Mouse (Mus musculus) limb, embryonic 15.5 days (tissue): ENCODE measurements at regions not wholly inside any gene's neighbourhood (a gene's known extent, or its start where the extent isn't known, plus 50 kb on each side); places are given as distances from the start of the nearest gene placed in this dataset.

ENCODE experiments used
- ATAC-seq: fragments of 200-750 bp; cut with Nextera tagmentation; 2 replicates; pipeline ENCODE4 v1.8.0; 2017; ENCODE audit warnings: low read depth, moderate TSS enrichment; ENCODE audit not compliant: insufficient number of reproducible peaks, low FRiP score, low TSS enrichment
- H3K27ac ChIP-seq: fragments of 300-500 bp; sonication (generic); 2 replicates; pipeline ENCODE4 v1.5.1; 2015; ENCODE audit warnings: moderate library complexity, mild to moderate bottlenecking, inconsistent platforms
- H3K27me3 ChIP-seq: fragments of 300-500 bp; sonication (generic); 2 replicates; pipeline ENCODE4 v1.6.1; 2015; ENCODE audit warnings: inconsistent platforms
- H3K36me3 ChIP-seq: fragments of 300-500 bp; sonication (generic); 2 replicates; pipeline ENCODE4 v1.6.1; 2015; ENCODE audit warnings: inconsistent platforms
- H3K4me1 ChIP-seq: fragments of 300-500 bp; sonication (generic); 2 replicates; pipeline ENCODE4 v1.6.1; 2015; ENCODE audit warnings: inconsistent platforms
- H3K4me2 ChIP-seq: fragments of 300-500 bp; sonication (generic); 2 replicates; pipeline ENCODE4 v1.6.1; 2015; ENCODE audit warnings: mild to moderate bottlenecking, inconsistent platforms
- H3K4me3 ChIP-seq: fragments of 300-500 bp; sonication (generic); 2 replicates; pipeline ENCODE4 v1.5.1; 2015; ENCODE audit warnings: mild to moderate bottlenecking, inconsistent platforms
- H3K9ac ChIP-seq: fragments of 300-500 bp; sonication (generic); 2 replicates; pipeline ENCODE4 v1.6.1; 2015; ENCODE audit warnings: inconsistent platforms
- H3K9me3 ChIP-seq: fragments of 300-500 bp; sonication (generic); 2 replicates; pipeline ENCODE4 v1.6.1; 2016; ENCODE audit warnings: inconsistent platforms
- WGBS: fragments of 180-500 bp; shearing (Covaris S2); methylation state at CpG from one replicate; pipeline ENCODE4 v1.1.7; 2015; 5-methylcytosine and 5-hydroxymethylcytosine counted together

- Histone ChIP-seq H3K27me3 (no peaks in the 10 kb centered on the region), H3K4me2 (no peak overlapping the region), H3K27ac (no peak overlapping the region), H3K36me3 (no peaks in the 10 kb centered on the region), H3K4me3 (no peak overlapping the region), H3K9ac (no peak overlapping the region), H3K4me1 (peaks cover 6% of the 10 kb centered on the region; the same call in 1 of the 2 replicates), H3K9me3 (no peaks in the 10 kb centered on the region)
- ATAC-seq: no peak
- WGBS: 36% methylated on average over 9 of the region's 9 CpGs
Observed at GRCm38 (mm10) chr4:106053496-106053895, 262.5 kb upstream of the Usp24 start.

DNA sequence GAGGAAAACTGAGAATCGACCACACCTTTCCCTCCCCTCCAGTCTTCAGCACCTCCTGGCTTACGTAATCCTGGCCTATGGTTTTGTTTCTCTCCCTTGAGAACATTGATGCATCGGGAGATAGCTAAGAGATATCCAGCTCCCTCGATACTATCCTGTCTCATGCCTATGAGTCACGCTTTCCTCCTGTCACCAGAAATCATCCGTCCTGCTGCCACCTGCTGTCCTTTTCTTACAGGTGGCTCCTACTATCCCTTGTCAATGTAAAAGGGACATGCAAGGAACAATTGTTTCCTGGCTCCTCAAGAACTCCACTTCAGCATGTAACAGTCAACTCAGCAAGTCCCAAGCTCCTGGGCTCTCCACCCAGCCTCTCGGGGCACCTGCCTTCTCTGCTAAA is 261.7 kb upstream of the Usp24 start:
- no peaks in the 10 kb centered on the region for H3K36me3 ChIP-seq
- no peak overlapping the region for H3K4me3 ChIP-seq
- no peaks in the 10 kb centered on the region for H3K9me3 ChIP-seq
- no peaks in the 10 kb centered on the region for H3K27me3 ChIP-seq
- H3K4me2 ChIP-seq: no peak overlapping the region
- WGBS: 75% methylated on average over 7 of the region's 7 CpGs
- H3K27ac ChIP-seq: no peak overlapping the region
- peaks cover 6% of the 10 kb centered on the region; the same call in 1 of the 2 replicates for H3K4me1 ChIP-seq
- no peak overlapping the region for H3K9ac ChIP-seq
- no peak for ATAC-seq

DNA sequence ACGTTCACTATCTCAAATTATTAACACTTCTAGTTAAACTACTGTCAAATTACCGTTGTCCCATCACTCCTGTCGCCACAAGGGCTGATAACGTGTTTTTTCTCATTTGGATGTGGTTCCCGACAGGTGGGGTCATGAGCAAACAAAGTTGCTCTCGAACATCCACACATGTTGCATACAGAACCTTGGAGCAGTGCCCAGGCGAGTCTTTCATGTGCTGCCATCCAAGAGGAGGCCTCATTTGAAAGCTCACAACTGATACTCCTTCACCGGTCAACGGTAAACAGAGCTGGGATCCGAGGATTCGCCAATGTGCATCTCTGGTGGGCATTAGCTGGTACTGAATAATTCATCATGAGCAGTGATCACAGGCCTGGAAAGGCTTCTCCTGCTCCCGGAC is 253.4 kb upstream of the Usp24 start:
- no peak overlapping the region for H3K9ac ChIP-seq
- H3K27ac ChIP-seq: no peak overlapping the region
- no peaks in the 10 kb centered on the region for H3K9me3 ChIP-seq
- ATAC-seq: no peak
- H3K36me3 ChIP-seq: no peaks in the 10 kb centered on the region
- no peaks in the 10 kb centered on the region for H3K27me3 ChIP-seq
- peaks cover 41% of the 10 kb centered on the region for H3K4me1 ChIP-seq
- H3K4me2 ChIP-seq: no peak overlapping the region
- 62% methylated on average over 12 of the region's 12 CpGs for WGBS
- no peak overlapping the region for H3K4me3 ChIP-seq

DNA sequence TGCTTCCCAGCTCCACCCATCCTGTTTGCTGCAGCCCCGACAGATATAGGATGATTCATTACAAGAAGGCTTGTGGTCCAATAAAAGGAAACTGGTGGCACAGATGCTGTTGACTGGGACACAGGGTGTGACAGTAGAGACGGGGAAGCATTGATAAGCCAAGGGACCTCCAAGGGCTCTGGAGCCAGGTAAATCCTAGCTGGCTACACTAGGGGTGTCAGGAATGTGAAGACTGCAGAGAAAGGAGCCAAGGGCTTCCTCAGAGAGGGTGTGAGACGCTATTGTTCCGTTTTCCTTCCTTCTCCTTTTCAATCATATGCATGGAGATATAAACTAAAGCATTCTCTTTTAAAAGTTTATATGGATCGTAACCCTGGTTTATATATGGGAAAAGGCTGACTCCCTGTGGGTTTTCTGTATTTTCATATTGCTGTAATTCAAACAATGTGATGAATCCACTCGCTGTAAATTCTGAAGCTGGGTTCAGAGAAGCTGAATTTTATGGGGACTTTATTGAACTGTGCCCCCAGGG is 252.1 kb upstream of the Usp24 start:
- peaks cover 45% of the 10 kb centered on the region for H3K4me1 ChIP-seq
- H3K9ac ChIP-seq: no peak overlapping the region
- no peaks in the 10 kb centered on the region for H3K9me3 ChIP-seq
- H3K36me3 ChIP-seq: no peaks in the 10 kb centered on the region
- no peaks in the 10 kb centered on the region for H3K27me3 ChIP-seq
- ATAC-seq: no peak
- WGBS: 21% methylated on average over 6 of the region's 6 CpGs
- peak overlapping the region; percentile 68 for H3K27ac ChIP-seq
- H3K4me3 ChIP-seq: no peak overlapping the region
- H3K4me2 ChIP-seq: no peak overlapping the region

- H3K4me2 ChIP-seq: no peak overlapping the region
- H3K4me3 ChIP-seq: no peak overlapping the region
- H3K9ac ChIP-seq: no peak overlapping the region
- 0 out of 2 replicates have a peak, but pooled peaks have one; percentile 38 for ATAC-seq
- H3K4me1 ChIP-seq: peaks cover 40% of the 10 kb centered on the region
- H3K27ac ChIP-seq: peak overlapping the region; percentile 55; the same call in 1 of the 2 replicates
- WGBS: 33% methylated on average over 9 of the region's 9 CpGs
- no peaks in the 10 kb centered on the region for H3K36me3 ChIP-seq
- no peaks in the 10 kb centered on the region for H3K9me3 ChIP-seq
- H3K27me3 ChIP-seq: no peaks in the 10 kb centered on the region
Observed at GRCm38 (mm10) chr4:106067023-106067422, 249.0 kb upstream of the Usp24 start.

- Histone ChIP-seq H3K27me3 (no peaks in the 10 kb centered on the region), H3K27ac (no peak overlapping the region), H3K36me3 (no peaks in the 10 kb centered on the region), H3K4me1 (no peaks in the 10 kb centered on the region), H3K4me3 (no peak overlapping the region), H3K9ac (no peak overlapping the region), H3K4me2 (no peak overlapping the region), H3K9me3 (no peaks in the 10 kb centered on the region)
- no peak for ATAC-seq
Observed at GRCm38 (mm10) chr4:106083546-106083945, 232.5 kb upstream of the Usp24 start.

DNA sequence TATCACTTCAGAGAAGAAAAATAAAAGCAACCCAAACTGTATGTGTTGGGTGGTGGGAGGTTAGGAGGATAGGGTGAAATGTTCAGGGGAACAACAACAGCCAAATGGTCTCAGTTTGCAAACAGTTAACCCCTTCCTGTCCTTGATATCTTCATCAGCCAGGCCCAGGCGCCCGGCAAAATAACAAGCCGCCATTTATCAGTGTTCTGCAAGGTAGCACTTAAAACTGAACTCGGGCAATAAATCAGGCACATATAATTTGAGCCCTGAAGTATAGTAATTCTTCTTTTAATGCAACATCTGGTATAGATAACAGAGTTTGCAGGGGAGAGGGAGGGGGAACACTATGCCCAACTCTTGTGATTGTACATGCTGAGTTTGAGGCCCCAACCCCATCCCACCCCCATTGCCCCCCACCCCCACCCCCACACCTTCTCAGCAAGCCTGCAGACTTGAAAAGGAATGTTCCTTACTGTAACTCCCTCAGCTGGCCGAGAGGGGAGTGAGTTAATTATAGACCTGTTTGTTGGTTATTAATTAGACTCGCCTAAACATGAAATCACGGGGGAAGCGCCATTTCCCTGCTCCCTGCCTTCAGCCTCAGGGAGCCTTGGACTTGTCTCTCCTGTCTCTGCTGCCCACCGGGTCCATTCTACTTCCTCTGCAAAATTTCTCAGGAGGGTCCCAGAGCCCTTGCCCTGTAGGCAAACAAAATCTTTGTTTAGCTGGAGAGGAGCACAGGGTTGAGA is 223.9 kb upstream of the Usp24 start:
- ATAC-seq: no peak
- Histone ChIP-seq H3K27me3 (no peaks in the 10 kb centered on the region), H3K4me1 (peaks cover 23% of the 10 kb centered on the region), H3K27ac (0 out of 2 replicates have a peak overlapping the region, but pooled peaks have one; percentile 22), H3K9me3 (no peaks in the 10 kb centered on the region), H3K36me3 (no peaks in the 10 kb centered on the region), H3K4me3 (no peak overlapping the region), H3K9ac (no peak overlapping the region), H3K4me2 (no peak overlapping the region)
- WGBS: 12% methylated on average over 9 of the region's 9 CpGs

- no peaks in the 10 kb centered on the region for H3K27me3 ChIP-seq
- H3K4me2 ChIP-seq: no peak overlapping the region
- 43% methylated on average over 6 of the region's 6 CpGs for WGBS
- no peaks in the 10 kb centered on the region for H3K9me3 ChIP-seq
- H3K9ac ChIP-seq: no peak overlapping the region
- H3K4me1 ChIP-seq: peaks cover 23% of the 10 kb centered on the region
- no peaks in the 10 kb centered on the region for H3K36me3 ChIP-seq
- no peak for ATAC-seq
- no peak overlapping the region for H3K4me3 ChIP-seq
- H3K27ac ChIP-seq: 0 out of 2 replicates have a peak overlapping the region, but pooled peaks have one; percentile 22
Observed at GRCm38 (mm10) chr4:106092676-106093070, 223.3 kb upstream of the Usp24 start.

DNA sequence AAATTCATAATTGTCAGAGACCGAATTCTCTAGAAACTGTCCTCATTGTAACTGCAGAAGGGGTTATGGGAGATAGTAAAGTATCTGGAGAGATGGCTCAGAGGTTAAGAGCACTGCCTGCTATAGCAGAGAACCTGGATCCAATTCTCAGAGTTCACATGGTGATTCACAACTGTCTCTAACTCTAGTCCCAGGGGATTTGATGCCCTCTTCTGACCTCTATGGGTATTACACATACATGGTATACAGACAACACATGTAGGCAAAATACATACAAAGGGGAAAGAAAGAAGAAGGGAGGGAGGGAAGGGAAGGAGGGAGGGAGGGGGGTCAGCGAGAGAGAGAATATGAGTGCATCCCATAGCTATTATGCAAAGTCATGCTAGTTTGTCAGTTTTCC is 222.8 kb upstream of the Usp24 start:
- Histone ChIP-seq H3K9me3 (no peaks in the 10 kb centered on the region), H3K27me3 (no peaks in the 10 kb centered on the region), H3K9ac (no peak overlapping the region), H3K4me3 (no peak overlapping the region), H3K36me3 (no peaks in the 10 kb centered on the region), H3K4me2 (no peak overlapping the region), H3K27ac (no peak overlapping the region), H3K4me1 (peaks cover 23% of the 10 kb centered on the region)
- WGBS: 77% methylated on average over 2 of the region's 2 CpGs
- ATAC-seq: no peak

GRCm38 (mm10) chr4:106094882-106095556 is 221.0 kb upstream of the Usp24 start:
- ATAC-seq: no peak
- Histone ChIP-seq H3K4me2 (no peak overlapping the region), H3K27ac (peak overlapping the region; percentile 75), H3K36me3 (no peaks in the 10 kb centered on the region), H3K9ac (no peak overlapping the region), H3K9me3 (no peaks in the 10 kb centered on the region), H3K4me1 (peaks cover 25% of the 10 kb centered on the region), H3K27me3 (no peaks in the 10 kb centered on the region), H3K4me3 (no peak overlapping the region)
- WGBS: 52% methylated on average over 11 of the region's 11 CpGs

DNA sequence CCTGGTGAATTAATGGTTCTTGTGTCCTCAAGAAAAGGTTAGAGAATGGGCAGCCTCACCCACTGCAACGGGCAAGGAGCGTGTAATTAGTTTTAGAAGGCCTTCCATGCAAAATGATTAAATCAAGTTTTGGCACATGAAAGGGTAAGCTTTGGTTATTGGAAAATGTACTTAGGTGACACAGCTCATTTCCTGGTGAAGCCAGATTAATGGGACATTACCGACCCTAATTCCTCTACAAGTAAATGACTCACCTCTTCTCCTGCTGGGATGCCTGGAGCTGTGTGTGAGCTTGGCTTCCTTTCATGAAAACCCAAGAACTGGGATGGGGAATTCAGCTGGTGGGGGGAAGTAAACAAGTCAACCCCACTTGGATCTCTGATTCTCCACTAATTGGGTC is 219.9 kb upstream of the Usp24 start:
- ATAC-seq: no peak
- H3K4me3 ChIP-seq: no peak overlapping the region
- WGBS: 40% methylated on average over 3 of the region's 3 CpGs
- H3K9me3 ChIP-seq: no peaks in the 10 kb centered on the region
- H3K36me3 ChIP-seq: no peaks in the 10 kb centered on the region
- no peak overlapping the region; the same call in 1 of the 2 replicates for H3K27ac ChIP-seq
- H3K9ac ChIP-seq: no peak overlapping the region
- H3K27me3 ChIP-seq: no peaks in the 10 kb centered on the region
- peaks cover 36% of the 10 kb centered on the region for H3K4me1 ChIP-seq
- no peak overlapping the region for H3K4me2 ChIP-seq

DNA sequence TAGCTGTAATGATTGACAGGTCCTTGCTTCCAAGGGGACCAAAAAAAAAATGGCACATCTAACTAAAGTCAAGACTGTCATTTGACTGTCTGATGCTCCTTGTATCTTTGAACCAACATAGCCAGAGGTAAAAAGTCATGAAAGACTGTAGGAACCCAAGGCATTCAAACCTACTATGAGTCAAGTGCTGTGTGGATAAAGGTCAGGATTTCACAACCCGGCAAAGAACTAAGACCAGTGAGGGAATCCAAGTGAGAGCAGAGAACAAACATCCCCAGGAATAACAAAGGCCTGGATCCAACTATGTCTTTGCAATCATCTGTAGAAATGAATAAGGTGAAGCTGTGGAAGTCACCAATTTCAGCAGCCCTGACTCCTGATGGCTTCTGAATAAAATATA is 218.2 kb upstream of the Usp24 start:
- no peak overlapping the region for H3K9ac ChIP-seq
- no peak overlapping the region for H3K27ac ChIP-seq
- H3K4me1 ChIP-seq: peaks cover 47% of the 10 kb centered on the region
- no peak for ATAC-seq
- 95% methylated on average over 1 of the region's 1 CpGs for WGBS
- H3K4me2 ChIP-seq: no peak overlapping the region
- no peak overlapping the region for H3K4me3 ChIP-seq
- H3K9me3 ChIP-seq: no peaks in the 10 kb centered on the region
- H3K27me3 ChIP-seq: no peaks in the 10 kb centered on the region
- H3K36me3 ChIP-seq: no peaks in the 10 kb centered on the region
